Mouse (Mus musculus) heart, embryonic 10.5 days (tissue): ENCODE measurements around the gene Kars. TPM values are rescaled to one million over a fixed set of nuclear protein-coding genes. Genes with fewer than 3 reads are reported as not detected.

Experiments used
- DNase-seq: peaks from one replicate; pipeline ENCODE4 v3.0.0-alpha.2; 2017; ENCODE audit warnings: low spot score
- H3K27ac ChIP-seq: fragments of 300-500 bp; sonication (generic); 2 replicates; pipeline ENCODE4 v1.5.1; 2016; ENCODE audit warnings: mild to moderate bottlenecking
- H3K27me3 ChIP-seq: fragments of 300-500 bp; sonication (generic); 2 replicates; pipeline ENCODE4 v1.6.1; 2016; ENCODE audit warnings: mild to moderate bottlenecking; ENCODE audit not compliant: poor library complexity, insufficient read depth, severe bottlenecking
- H3K36me3 ChIP-seq: fragments of 300-500 bp; sonication (generic); 2 replicates; pipeline ENCODE4 v1.6.1; 2016; ENCODE audit warnings: mild to moderate bottlenecking, moderate library complexity
- H3K4me1 ChIP-seq: fragments of 300-500 bp; sonication (generic); 2 replicates; pipeline ENCODE4 v1.6.1; 2016; ENCODE audit warnings: mild to moderate bottlenecking
- H3K4me3 ChIP-seq: fragments of 300-500 bp; sonication (generic); 2 replicates; pipeline ENCODE4 v1.5.1; 2016; ENCODE audit warnings: mild to moderate bottlenecking, moderate library complexity
- H3K9me3 ChIP-seq: fragments of 300-500 bp; sonication (generic); 2 replicates; pipeline ENCODE4 v1.6.1; 2016; ENCODE audit warnings: mild to moderate bottlenecking, moderate library complexity
- WGBS: fragments of 180-500 bp; shearing (Covaris S2); methylation state at CpG from one replicate; pipeline ENCODE4 v1.1.7; 2016; 5-methylcytosine and 5-hydroxymethylcytosine counted together
- polyA plus RNA-seq: library from polyadenylated mRNA; unstranded; fragments of >200 nt; fragmentation: Nextera tagmentation; extraction: Ambion mirVana; gene quantifications from 2 replicates; pipeline ENCODE4 v1.2.1, GENCODE M21; 2016

The Kars gene
- polyA plus RNA-seq, 1 experiment from 2014 or later = 232 TPM

- DNase-seq = no peak
- Histone ChIP-seq H3K36me3 (peaks cover 80% of the 10 kb centered on the region), H3K27ac (no peak overlapping the region), H3K4me1 (0 out of 2 replicates have a peak, but pooled peaks cover 5% of the 10 kb centered on the region), H3K4me3 (no peak overlapping the region), H3K9me3 (no peaks in the 10 kb centered on the region), H3K27me3 (no peaks in the 10 kb centered on the region)
- 96% methylated on average over 2 of the region's 2 CpGs for WGBS
These were observed 35.4 kb downstream of the Kars start for GRCm38 (mm10) chr8:111975706-111976105.

GRCm38 (mm10) chr8:111974138-111974537 lies 37.0 kb downstream of the Kars start:
- H3K9me3 ChIP-seq = no peaks in the 10 kb centered on the region
- 0 out of 2 replicates have a peak, but pooled peaks cover 5% of the 10 kb centered on the region for H3K4me1 ChIP-seq
- no peak overlapping the region for H3K4me3 ChIP-seq
- no peak for DNase-seq
- H3K36me3 ChIP-seq = peaks cover 77% of the 10 kb centered on the region
- no peak overlapping the region for H3K27ac ChIP-seq
- no peaks in the 10 kb centered on the region for H3K27me3 ChIP-seq
- 97% methylated on average over 12 of the region's 12 CpGs for WGBS

GRCm38 (mm10) chr8:111968991-111969390 lies 42.1 kb downstream of the Kars start:
- peaks cover 49% of the 10 kb centered on the region for H3K36me3 ChIP-seq

GRCm38 (mm10) chr8:111968541-111968940 lies 42.6 kb downstream of the Kars start:
- Histone ChIP-seq H3K9me3 (no peaks in the 10 kb centered on the region), H3K36me3 (peaks cover 44% of the 10 kb centered on the region), H3K27ac (no peak overlapping the region), H3K4me3 (no peak overlapping the region), H3K4me1 (peaks cover 3% of the 10 kb centered on the region; the same call in 1 of the 2 replicates), H3K27me3 (no peaks in the 10 kb centered on the region)
- WGBS = 82% methylated on average over 10 of the region's 10 CpGs
- no peak for DNase-seq

More at GRCm38 (mm10) chr8:111968991-111969390, 42.1 kb downstream of the Kars start:
- 39% methylated on average over 5 of the region's 5 CpGs for WGBS
- H3K9me3 ChIP-seq = no peaks in the 10 kb centered on the region
- H3K27me3 ChIP-seq = no peaks in the 10 kb centered on the region
- H3K4me1 ChIP-seq = no peaks in the 10 kb centered on the region
- no peak for DNase-seq
- H3K4me3 ChIP-seq = no peak overlapping the region
- H3K27ac ChIP-seq = no peak overlapping the region

- 65% methylated on average over 5 of the region's 5 CpGs for WGBS
- Histone ChIP-seq H3K9me3 (no peaks in the 10 kb centered on the region), H3K27ac (no peak overlapping the region), H3K4me1 (peaks cover 15% of the 10 kb centered on the region), H3K36me3 (peaks cover 36% of the 10 kb centered on the region), H3K27me3 (no peaks in the 10 kb centered on the region), H3K4me3 (no peak overlapping the region)
- no peak for DNase-seq
These were observed 43.8 kb downstream of the Kars start for GRCm38 (mm10) chr8:111967246-111967870.

- no peak overlapping the region for H3K27ac ChIP-seq
- 75% methylated on average over 7 of the region's 7 CpGs for WGBS
- no peaks in the 10 kb centered on the region for H3K27me3 ChIP-seq
- no peak for DNase-seq
- H3K4me1 ChIP-seq = peaks cover 25% of the 10 kb centered on the region
- no peak overlapping the region for H3K4me3 ChIP-seq
- no peaks in the 10 kb centered on the region for H3K9me3 ChIP-seq
- H3K36me3 ChIP-seq = peaks cover 19% of the 10 kb centered on the region
These were observed 46.1 kb downstream of the Kars start for GRCm38 (mm10) chr8:111964849-111965561.

GRCm38 (mm10) chr8:111964351-111964750 lies 46.8 kb downstream of the Kars start:
- H3K9me3 ChIP-seq = no peaks in the 10 kb centered on the region
- H3K27ac ChIP-seq = no peak overlapping the region
- 49% methylated on average over 5 of the region's 5 CpGs for WGBS
- DNase-seq = no peak
- no peaks in the 10 kb centered on the region for H3K27me3 ChIP-seq
- H3K4me3 ChIP-seq = no peak overlapping the region
- H3K36me3 ChIP-seq = peaks cover 22% of the 10 kb centered on the region
- peaks cover 25% of the 10 kb centered on the region for H3K4me1 ChIP-seq

GRCm38 (mm10) chr8:111963546-111963945 lies 47.6 kb downstream of the Kars start:
- DNase-seq = no peak
- Histone ChIP-seq H3K9me3 (no peaks in the 10 kb centered on the region), H3K4me3 (no peak overlapping the region), H3K4me1 (peaks cover 25% of the 10 kb centered on the region), H3K27me3 (no peaks in the 10 kb centered on the region), H3K27ac (0 out of 2 replicates have a peak overlapping the region, but pooled peaks have one; percentile 16), H3K36me3 (peaks cover 22% of the 10 kb centered on the region)
- WGBS = 92% methylated on average over 4 of the region's 4 CpGs

- DNase-seq = no peak
- 0 out of 2 replicates have a peak overlapping the region, but pooled peaks have one; percentile 16 for H3K27ac ChIP-seq
- H3K4me1 ChIP-seq = peaks cover 25% of the 10 kb centered on the region
- 63% methylated on average over 10 of the region's 10 CpGs for WGBS
- H3K9me3 ChIP-seq = no peaks in the 10 kb centered on the region
- H3K36me3 ChIP-seq = peaks cover 20% of the 10 kb centered on the region
- H3K27me3 ChIP-seq = no peaks in the 10 kb centered on the region
- no peak overlapping the region for H3K4me3 ChIP-seq
These were observed 48.0 kb downstream of the Kars start for GRCm38 (mm10) chr8:111963091-111963490.

GRCm38 (mm10) chr8:111962589-111962988 lies 48.5 kb downstream of the Kars start:
- H3K27ac ChIP-seq = no peak overlapping the region
- 36% methylated on average over 1 of the region's 1 CpGs for WGBS
- no peaks in the 10 kb centered on the region for H3K9me3 ChIP-seq
- no peaks in the 10 kb centered on the region for H3K27me3 ChIP-seq
- H3K36me3 ChIP-seq = peaks cover 18% of the 10 kb centered on the region
- no peak for DNase-seq
- peaks cover 25% of the 10 kb centered on the region for H3K4me1 ChIP-seq
- no peak overlapping the region for H3K4me3 ChIP-seq

GRCm38 (mm10) chr8:111961330-111961729 lies 49.8 kb downstream of the Kars start:
- no peak overlapping the region for H3K27ac ChIP-seq
- peaks cover 23% of the 10 kb centered on the region for H3K36me3 ChIP-seq
- DNase-seq = no peak
- no peaks in the 10 kb centered on the region for H3K9me3 ChIP-seq
- peaks cover 25% of the 10 kb centered on the region for H3K4me1 ChIP-seq
- no peaks in the 10 kb centered on the region for H3K27me3 ChIP-seq
- WGBS = 65% methylated on average over 3 of the region's 3 CpGs
- no peak overlapping the region for H3K4me3 ChIP-seq

GRCm38 (mm10) chr8:111960591-111961321 lies 50.4 kb downstream of the Kars start:
- DNase-seq = no peak
- H3K27me3 ChIP-seq = no peaks in the 10 kb centered on the region
- H3K4me1 ChIP-seq = peaks cover 25% of the 10 kb centered on the region
- WGBS = 58% methylated on average over 15 of the region's 15 CpGs
- H3K9me3 ChIP-seq = no peaks in the 10 kb centered on the region
- H3K27ac ChIP-seq = no peak overlapping the region
- no peak overlapping the region for H3K4me3 ChIP-seq
- peaks cover 27% of the 10 kb centered on the region for H3K36me3 ChIP-seq

- 88% methylated on average over 2 of the region's 2 CpGs for WGBS
- Histone ChIP-seq H3K27me3 (no peaks in the 10 kb centered on the region), H3K4me3 (no peak overlapping the region), H3K27ac (no peak overlapping the region), H3K4me1 (peaks cover 10% of the 10 kb centered on the region; the same call in 1 of the 2 replicates), H3K9me3 (no peaks in the 10 kb centered on the region), H3K36me3 (peaks cover 54% of the 10 kb centered on the region)
- no peak for DNase-seq
These were observed 53.9 kb downstream of the Kars start for GRCm38 (mm10) chr8:111957231-111957630.
